In genomic region chr10:127190398-127191190, GRCm38 (mm10) we compare ENCODE assay signal across 8 mouse cellular contexts. TPM values are rescaled to one million over a fixed set of nuclear protein-coding genes. Genes with fewer than 3 reads are reported as not detected.
DNase-seq lines count a peak whose midpoint lies in the region; ATAC-seq and TF ChIP-seq lines count a peak whose summit lies in the region.

No protein-coding gene starts in this region.

- peak overlapping the region; percentile 98 for H3K4me2 ChIP-seq in heart, embryonic 13.5 days
- peak overlapping the region; percentile 99 for H3K4me2 ChIP-seq in liver, embryonic 15.5 days

- ATAC-seq in heart, embryonic 13.5 days (ENCODE audit: extremely low read depth, insufficient number of reproducible peaks, low FRiP score, low TSS enrichment): no peak
- ATAC-seq in liver, embryonic 15.5 days (ENCODE audit: insufficient read depth): 0 out of 2 replicates have a peak, but pooled peaks have one; percentile 10
- no peak for ATAC-seq in megakaryocyte-erythroid progenitor cell, adult 5-6 weeks (replicated peaks; ENCODE audit: low FRiP score, low TSS enrichment, poor library complexity, severe bottlenecking)

- H3K27ac ChIP-seq in heart, embryonic 13.5 days (replicated peaks): peak overlapping the region; percentile 77
- peak overlapping the region; percentile 49; the same call in 1 of the 2 replicates for H3K27ac ChIP-seq in bone marrow, adult 2 months (ENCODE audit: control insufficient read depth, insufficient read depth, low read depth, low read length, poor library complexity)
- H3K27ac ChIP-seq in hindbrain, embryonic 10.5 days: peak overlapping the region; percentile 94
- peak overlapping the region; percentile 84 for H3K27ac ChIP-seq in liver, embryonic 15.5 days (replicated peaks)

- no peak for TF ChIP-seq POLR2A in bone marrow, adult 2 months (IDR thresholded peaks at IDR 0.05; ENCODE audit: borderline replicate concordance, control insufficient read depth, low read depth, low read length)

- H3K4me1 ChIP-seq in heart, embryonic 13.5 days: peaks cover 63% of the 10 kb centered on the region
- peaks cover 1% of the 10 kb centered on the region; the same call in 1 of the 2 replicates for H3K4me1 ChIP-seq in bone marrow, adult 2 months (ENCODE audit: control insufficient read depth, insufficient read depth, low read length)
- peaks cover 69% of the 10 kb centered on the region for H3K4me1 ChIP-seq in hindbrain, embryonic 10.5 days (replicated peaks)
- peaks cover 80% of the 10 kb centered on the region for H3K4me1 ChIP-seq in liver, embryonic 15.5 days (replicated peaks)

- H3K9me3 ChIP-seq in heart, embryonic 13.5 days: no peaks in the 10 kb centered on the region
- peaks cover 3% of the 10 kb centered on the region; the same call in 1 of the 2 replicates for H3K9me3 ChIP-seq in hindbrain, embryonic 10.5 days
- no peaks in the 10 kb centered on the region for H3K9me3 ChIP-seq in liver, embryonic 15.5 days (replicated peaks)

- no peak for TF ChIP-seq CTCF in bone marrow, adult 2 months (IDR thresholded peaks at IDR 0.05; ENCODE audit: control insufficient read depth, insufficient read depth, low read length)

- peak overlapping the region; percentile 89 for H3K9ac ChIP-seq in heart, embryonic 13.5 days
- H3K9ac ChIP-seq in liver, embryonic 15.5 days: peak overlapping the region; percentile 71; the same call in 1 of the 2 replicates

- WGBS in heart, embryonic 13.5 days: 37% methylated on average over 14 of the region's 14 CpGs
- 69% methylated on average over 14 of the region's 14 CpGs for WGBS in bone marrow, adult 2 months
- 35% methylated on average over 14 of the region's 14 CpGs for WGBS in hindbrain, embryonic 10.5 days
- whole genome bisulfite sequencing in liver, embryonic 15.5 days (ENCODE audit: insufficient replicate concordance): 26% methylated on average over 14 of the region's 14 CpGs

- no peak for DNase-seq in heart, adult 18-20 months
- DNase-seq in hindbrain, embryonic 10.5 days (ENCODE audit: low spot score): no peak
- DNase-seq in Muller cell, postnatal 12 days (ENCODE audit: inconsistent ontology term): no peak
- no peak for DNase-seq in right cerebral cortex, postnatal 4 days

- H3K36me3 ChIP-seq in heart, embryonic 13.5 days: peaks cover 40% of the 10 kb centered on the region
- peaks cover 46% of the 10 kb centered on the region for H3K36me3 ChIP-seq in hindbrain, embryonic 10.5 days
- peaks cover 4% of the 10 kb centered on the region; the same call in 1 of the 2 replicates for H3K36me3 ChIP-seq in liver, embryonic 15.5 days (replicated peaks)

- H3K4me3 ChIP-seq in heart, embryonic 13.5 days: peak overlapping the region; percentile 76
- H3K4me3 ChIP-seq in bone marrow, adult 2 months (replicated peaks; ENCODE audit: control insufficient read depth, low read depth, low read length): no peak overlapping the region
- H3K4me3 ChIP-seq in hindbrain, embryonic 10.5 days: peak overlapping the region; percentile 76
- H3K4me3 ChIP-seq in liver, embryonic 15.5 days (replicated peaks): no peak overlapping the region

- peaks cover 7% of the 10 kb centered on the region for H3K27me3 ChIP-seq in heart, embryonic 13.5 days (replicated peaks)
- peaks cover 10% of the 10 kb centered on the region for H3K27me3 ChIP-seq in hindbrain, embryonic 10.5 days (ENCODE audit: insufficient read depth, poor library complexity, severe bottlenecking)
- H3K27me3 ChIP-seq in liver, embryonic 15.5 days: peaks cover 27% of the 10 kb centered on the region

RNA-seq across cellular contexts. Expression of gene Arhgef25, which starts 0.7 kb away (rescaled TPM):
- 21.4 and 21.6 TPM in 2 replicates for polyA plus RNA-seq in heart, embryonic 13.5 days (2015; fragmentation: Nextera tagmentation; extraction: Ambion mirVana)
- 10 to 100 TPM in 1 of 2 experiments, 1 to 10 TPM in 1; 8.9 to 10.1 TPM for total RNA-seq in heart, adult 18-20 months (2021)
- 9.9 and 25.0 TPM in 2 replicates for polyA plus RNA-seq in bone marrow, adult 2 months (2011; ENCODE audit: insufficient read depth, insufficient read length, low replicate concordance, missing spikeins)
- 29.8 and 33.5 TPM in 2 replicates for polyA plus RNA-seq in hindbrain, embryonic 10.5 days (2016; fragmentation: Nextera tagmentation; extraction: Ambion mirVana)
- 5.4 and 5.8 TPM in 2 replicates for polyA plus RNA-seq in liver, embryonic 15.5 days (2015; fragmentation: Nextera tagmentation; extraction: Ambion mirVana)
- 22.7 and 46.0 TPM in 2 replicates for total RNA-seq in megakaryocyte-erythroid progenitor cell, adult 5-6 weeks (2014; fragmentation: Nextera tagmentation)
- 35.4 and 35.7 TPM in 2 replicates for total RNA-seq in megakaryocyte-erythroid progenitor cell, adult 5-6 weeks (2017)

RNA-seq across cellular contexts. Expression of gene Dtx3, which starts 4.9 kb away (rescaled TPM):
- 65.2 and 67.7 TPM in 2 replicates for polyA plus RNA-seq in heart, embryonic 13.5 days (2015; fragmentation: Nextera tagmentation; extraction: Ambion mirVana)
- 10 to 100 TPM; 18.1 to 21.2 TPM for total RNA-seq in heart, adult 18-20 months (2021)
- 58.4 and 78.7 TPM in 2 replicates for polyA plus RNA-seq in bone marrow, adult 2 months (2011; ENCODE audit: insufficient read depth, insufficient read length, low replicate concordance, missing spikeins)
- polyA plus RNA-seq in hindbrain, embryonic 10.5 days (2016; fragmentation: Nextera tagmentation; extraction: Ambion mirVana): 110 and 151 TPM in 2 replicates
- polyA plus RNA-seq in liver, embryonic 15.5 days (2015; fragmentation: Nextera tagmentation; extraction: Ambion mirVana): 16.7 and 16.9 TPM in 2 replicates
- 97.0 and 160 TPM in 2 replicates for total RNA-seq in megakaryocyte-erythroid progenitor cell, adult 5-6 weeks (2014; fragmentation: Nextera tagmentation)
- total RNA-seq in megakaryocyte-erythroid progenitor cell, adult 5-6 weeks (2017): 28.5 and 29.5 TPM in 2 replicates

RNA-seq across cellular contexts. Expression of gene Slc26a10, which starts 10.1 kb away (rescaled TPM):
- 18.0 and 21.5 TPM in 2 replicates for polyA plus RNA-seq in heart, embryonic 13.5 days (2015; fragmentation: Nextera tagmentation; extraction: Ambion mirVana)
- total RNA-seq in heart, adult 18-20 months (2021): 1 to 10 TPM; 8.0 to 9.2 TPM
- not detected in 2 replicates for polyA plus RNA-seq in bone marrow, adult 2 months (2011; ENCODE audit: insufficient read depth, insufficient read length, low replicate concordance, missing spikeins)
- polyA plus RNA-seq in hindbrain, embryonic 10.5 days (2016; fragmentation: Nextera tagmentation; extraction: Ambion mirVana): 1.6 and 2.1 TPM in 2 replicates
- 2.1 and 3.2 TPM in 2 replicates for polyA plus RNA-seq in liver, embryonic 15.5 days (2015; fragmentation: Nextera tagmentation; extraction: Ambion mirVana)
- 1.8 TPM in 1 of 2 replicates, not detected in the other for total RNA-seq in megakaryocyte-erythroid progenitor cell, adult 5-6 weeks (2014; fragmentation: Nextera tagmentation)
- total RNA-seq in megakaryocyte-erythroid progenitor cell, adult 5-6 weeks (2017): 1.8 TPM in 1 of 2 replicates, not detected in the other

RNA-seq across cellular contexts. Expression of gene Pip4k2c, which starts 20.8 kb away (rescaled TPM):
- 23.2 and 23.8 TPM in 2 replicates for polyA plus RNA-seq in heart, embryonic 13.5 days (2015; fragmentation: Nextera tagmentation; extraction: Ambion mirVana)
- 10 to 100 TPM; 30.3 to 30.8 TPM for total RNA-seq in heart, adult 18-20 months (2021)
- 18.1 and 24.9 TPM in 2 replicates for polyA plus RNA-seq in bone marrow, adult 2 months (2011; ENCODE audit: insufficient read depth, insufficient read length, low replicate concordance, missing spikeins)
- polyA plus RNA-seq in hindbrain, embryonic 10.5 days (2016; fragmentation: Nextera tagmentation; extraction: Ambion mirVana): 17.9 and 21.9 TPM in 2 replicates
- polyA plus RNA-seq in liver, embryonic 15.5 days (2015; fragmentation: Nextera tagmentation; extraction: Ambion mirVana): 41.9 and 45.1 TPM in 2 replicates
- total RNA-seq in megakaryocyte-erythroid progenitor cell, adult 5-6 weeks (2014; fragmentation: Nextera tagmentation): 58.6 and 59.9 TPM in 2 replicates
- 28.0 and 35.3 TPM in 2 replicates for total RNA-seq in megakaryocyte-erythroid progenitor cell, adult 5-6 weeks (2017)

RNA-seq across cellular contexts. Expression of gene B4galnt1, which starts 25.6 kb away (rescaled TPM):
- 1.2 and 1.7 TPM in 2 replicates for polyA plus RNA-seq in heart, embryonic 13.5 days (2015; fragmentation: Nextera tagmentation; extraction: Ambion mirVana)
- total RNA-seq in heart, adult 18-20 months (2021): 1 to 10 TPM; 1.8 to 7.9 TPM
- polyA plus RNA-seq in bone marrow, adult 2 months (2011; ENCODE audit: insufficient read depth, insufficient read length, low replicate concordance, missing spikeins): 26.4 and 54.8 TPM in 2 replicates
- 4.4 and 12.7 TPM in 2 replicates for polyA plus RNA-seq in hindbrain, embryonic 10.5 days (2016; fragmentation: Nextera tagmentation; extraction: Ambion mirVana)
- polyA plus RNA-seq in liver, embryonic 15.5 days (2015; fragmentation: Nextera tagmentation; extraction: Ambion mirVana): 19.3 and 21.0 TPM in 2 replicates
- total RNA-seq in megakaryocyte-erythroid progenitor cell, adult 5-6 weeks (2014; fragmentation: Nextera tagmentation): 67.2 and 84.7 TPM in 2 replicates
- total RNA-seq in megakaryocyte-erythroid progenitor cell, adult 5-6 weeks (2017): 18.5 and 23.3 TPM in 2 replicates

Comparison
In these comparisons a context has a peak if more than half of its experiments do, and no peak if none do; other contexts are left out.
1. H3K4me3 ChIP-seq: peak in heart, embryonic 13.5 days (single experiment) and hindbrain, embryonic 10.5 days (single experiment); none in bone marrow, adult 2 months (single experiment) and liver, embryonic 15.5 days (single experiment).
2. Peak in every context shown above with its lines, with median percentiles within 50 percentile points of each other: H3K27ac ChIP-seq.